ENCODE assay signal across 9 mouse cellular contexts in genomic region chr15:83998115-83998514, GRCm38 (mm10).
DNase-seq lines count a peak whose midpoint lies in the region; ATAC-seq and TF ChIP-seq lines count a peak whose summit lies in the region.
"Had no signal": no experiment of that assay in that cellular context is flagged by ENCODE, and none has a peak within 500 bp of the region (broad histone marks: within the 10 kb centered on the region; RNA-seq: fewer than 3 reads in every experiment).

No protein-coding gene starts in this region.

- no peaks in the 10 kb centered on the region for H3K9me3 ChIP-seq in embryonic facial prominence, embryonic 14.5 days (ENCODE audit: control insufficient read depth, low read length)
- H3K9me3 ChIP-seq in neural tube, embryonic 13.5 days: 0 out of 2 replicates have a peak, but pooled peaks cover under 1% of the 10 kb centered on the region
- H3K9me3 ChIP-seq: liver, embryonic 15.5 days had no signal

- H3K27me3 ChIP-seq in embryonic facial prominence, embryonic 14.5 days (replicated peaks; ENCODE audit: control insufficient read depth, insufficient read depth, low read length): peaks cover 3% of the 10 kb centered on the region
- H3K27me3 ChIP-seq in neural tube, embryonic 13.5 days: peaks cover 9% of the 10 kb centered on the region
- H3K27me3 ChIP-seq: liver, embryonic 15.5 days had no signal

- no peak for TF ChIP-seq CTCF in gastrocnemius, adult 2 months (IDR thresholded peaks at IDR 0.05)

- peak overlapping the region; percentile 41 for H3K4me2 ChIP-seq in embryonic facial prominence, embryonic 14.5 days (ENCODE audit: low read depth, low read length)
- peak overlapping the region; percentile 45 for H3K4me2 ChIP-seq in neural tube, embryonic 13.5 days
- H3K4me2 ChIP-seq: liver, embryonic 15.5 days had no signal

- no peak for DNase-seq in gastrocnemius, adult 2 months
- no peak for DNase-seq in gastrocnemius, postnatal 4 days (ENCODE audit: low spot score in 2 of 2)
- DNase-seq in embryonic facial prominence, embryonic 14.5 days (ENCODE audit: low spot score): peak; percentile 81
- DNase-seq in heart, postnatal 25 days (ENCODE audit: low spot score): peak; percentile 10
- DNase-seq in left cerebral cortex, postnatal 36 days (ENCODE audit: low spot score in 2 of 2): peak; percentile 62 to 70
- DNase-seq in natural killer cell, adult 2 months (ENCODE audit: low spot score in 2 of 2): no peak
- no peak for DNase-seq in urinary bladder, postnatal 25 days (ENCODE audit: low spot score)

- peaks cover 12% of the 10 kb centered on the region for H3K4me1 ChIP-seq in embryonic facial prominence, embryonic 14.5 days (ENCODE audit: control insufficient read depth, insufficient read depth, low read length)
- H3K4me1 ChIP-seq in neural tube, embryonic 13.5 days (replicated peaks): peaks cover 39% of the 10 kb centered on the region
- H3K4me1 ChIP-seq: liver, embryonic 15.5 days had no signal

- H3K9ac ChIP-seq in embryonic facial prominence, embryonic 14.5 days (ENCODE audit: low read depth, low read length): 0 out of 2 replicates have a peak overlapping the region, but pooled peaks have one; percentile 25
- peak overlapping the region; percentile 31; the same call in 1 of the 2 replicates for H3K9ac ChIP-seq in neural tube, embryonic 13.5 days
- H3K9ac ChIP-seq: liver, embryonic 15.5 days had no signal

- ATAC-seq in embryonic facial prominence, embryonic 14.5 days (ENCODE audit: low read depth): peak; percentile 68; the same call in 1 of the 2 replicates
- ATAC-seq in neural tube, embryonic 13.5 days (ENCODE audit: low read depth): peak; percentile 87

- no peak overlapping the region for H3K27ac ChIP-seq in gastrocnemius, adult 2 months
- H3K27ac ChIP-seq in embryonic facial prominence, embryonic 14.5 days (replicated peaks; ENCODE audit: low read depth, low read length): no peak overlapping the region
- peak overlapping the region; percentile 83 for H3K27ac ChIP-seq in neural tube, embryonic 13.5 days (replicated peaks)
- H3K27ac ChIP-seq: liver, embryonic 15.5 days had no signal

- H3K36me3 ChIP-seq in embryonic facial prominence, embryonic 14.5 days (ENCODE audit: control insufficient read depth, insufficient read depth, low read length): no peaks in the 10 kb centered on the region
- no peaks in the 10 kb centered on the region for H3K36me3 ChIP-seq in neural tube, embryonic 13.5 days
- H3K36me3 ChIP-seq: liver, embryonic 15.5 days had no signal

- intact Hi-C loops in gastrocnemius, adult 2 months (cut with DNase I): loop anchor here (5.0 kb wide), 1 partner anchor 51 kb away; no protein-coding TSS in a partner anchor
- intact Hi-C loops in heart, postnatal 25 days (cut with DNase I): no loop called here
- intact Hi-C loops in left cerebral cortex, postnatal 36 days (cut with DNase I): no loop called here

- peak overlapping the region; percentile 48 for H3K4me3 ChIP-seq in gastrocnemius, adult 2 months
- peak overlapping the region; percentile 13; the same call in 1 of the 2 replicates for H3K4me3 ChIP-seq in embryonic facial prominence, embryonic 14.5 days (ENCODE audit: low read depth, low read length)
- 0 out of 2 replicates have a peak overlapping the region, but pooled peaks have one; percentile 10 for H3K4me3 ChIP-seq in neural tube, embryonic 13.5 days
- H3K4me3 ChIP-seq: liver, embryonic 15.5 days had no signal

- WGBS in embryonic facial prominence, embryonic 14.5 days: 4% methylated on average over 19 of the region's 19 CpGs
- whole genome bisulfite sequencing in neural tube, embryonic 13.5 days: 3% methylated on average over 18 of the region's 19 CpGs

Comparison
In these comparisons a context has a peak if more than half of its experiments do, and no peak if none do; other contexts are left out.
1. DNase-seq: peak in embryonic facial prominence, embryonic 14.5 days (single experiment), heart, postnatal 25 days (single experiment) and left cerebral cortex, postnatal 36 days (2 of 2); none in gastrocnemius, adult 2 months (single experiment), gastrocnemius, postnatal 4 days (0 of 2), natural killer cell, adult 2 months (0 of 2) and urinary bladder, postnatal 25 days (single experiment).
2. Peak in every context shown above with its lines, with median percentiles within 50 percentile points of each other: H3K4me3 ChIP-seq.